Mouse (Mus musculus): ENCODE data around the gene Icos.

Gene Icos

GRCm38 (mm10) chr1:60977641-60978040 is at the start of gene Icos:
Gene Icos (plus strand): TSS chr1:60977927.
- no peak for DNase-seq (ENCODE audit: low read depth, low spot score)

DNA sequence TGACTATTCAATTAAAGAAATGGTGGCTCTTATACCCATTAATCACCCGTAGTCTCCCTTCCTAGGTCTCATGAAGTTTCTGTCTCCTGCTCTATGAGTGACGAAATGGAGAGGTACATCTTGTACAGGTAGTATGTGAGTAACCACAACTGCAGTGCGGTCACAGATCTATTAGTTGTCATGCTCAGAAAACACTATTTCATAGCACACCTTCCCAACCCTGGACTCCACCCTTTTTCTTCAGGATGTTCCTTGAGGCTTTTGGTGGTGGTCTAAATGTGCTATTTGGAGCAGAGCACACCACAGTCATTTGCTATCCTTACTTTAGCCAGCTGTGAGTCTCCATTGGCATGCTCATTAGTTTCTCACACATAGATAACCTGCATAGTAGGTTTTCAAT is 48.7 kb upstream of the Icos start:
- no peak for DNase-seq (ENCODE audit: low read depth, low spot score)

- DNase-seq (ENCODE audit: low read depth, low spot score) = no peak
Observed at GRCm38 (mm10) chr1:60930397-60930796, 47.3 kb upstream of the Icos start.

- no peak for DNase-seq (ENCODE audit: low read depth, low spot score)
Observed at GRCm38 (mm10) chr1:60935968-60936581, 41.7 kb upstream of the Icos start.

GRCm38 (mm10) chr1:60936963-60937711 is 40.6 kb upstream of the Icos start:
- DNase-seq (ENCODE audit: low read depth, low spot score) = no peak

GRCm38 (mm10) chr1:60938256-60938655 is 39.5 kb upstream of the Icos start:
- no peak for DNase-seq (ENCODE audit: low read depth, low spot score)

- DNase-seq (ENCODE audit: low read depth, low spot score) = no peak
Observed at GRCm38 (mm10) chr1:60938974-60939373, 38.8 kb upstream of the Icos start.

- no peak for DNase-seq (ENCODE audit: low read depth, low spot score)
Observed at GRCm38 (mm10) chr1:60940023-60940422, 37.7 kb upstream of the Icos start.

DNA sequence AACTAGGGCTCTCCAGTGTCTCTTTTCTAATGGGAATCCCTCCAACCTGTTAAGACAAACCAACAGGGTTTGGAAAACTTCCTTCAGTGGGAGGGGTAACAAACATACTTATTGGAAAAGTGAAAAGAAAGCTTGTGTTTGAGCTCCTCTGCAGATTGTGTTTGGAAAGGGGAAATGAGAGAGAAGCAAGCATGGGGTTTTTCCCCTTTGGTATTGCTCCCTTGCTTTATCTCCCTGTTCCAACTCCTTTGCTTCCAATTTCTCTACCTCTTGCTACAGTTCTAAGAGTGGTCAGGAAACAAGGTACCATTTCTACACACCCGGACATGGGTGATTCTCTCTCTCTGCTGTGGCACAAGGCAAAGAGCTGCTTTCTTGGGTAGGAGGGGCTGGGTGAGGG is 37.1 kb upstream of the Icos start:
- no peak for DNase-seq (ENCODE audit: low read depth, low spot score)

- DNase-seq (ENCODE audit: low read depth, low spot score) = no peak
Observed at GRCm38 (mm10) chr1:60941056-60942048, 36.4 kb upstream of the Icos start.

GRCm38 (mm10) chr1:60942921-60943320 is 34.8 kb upstream of the Icos start:
- no peak for DNase-seq (ENCODE audit: low read depth, low spot score)

GRCm38 (mm10) chr1:60945633-60946401 is 31.9 kb upstream of the Icos start:
- no peak for DNase-seq (ENCODE audit: low read depth, low spot score)

DNA sequence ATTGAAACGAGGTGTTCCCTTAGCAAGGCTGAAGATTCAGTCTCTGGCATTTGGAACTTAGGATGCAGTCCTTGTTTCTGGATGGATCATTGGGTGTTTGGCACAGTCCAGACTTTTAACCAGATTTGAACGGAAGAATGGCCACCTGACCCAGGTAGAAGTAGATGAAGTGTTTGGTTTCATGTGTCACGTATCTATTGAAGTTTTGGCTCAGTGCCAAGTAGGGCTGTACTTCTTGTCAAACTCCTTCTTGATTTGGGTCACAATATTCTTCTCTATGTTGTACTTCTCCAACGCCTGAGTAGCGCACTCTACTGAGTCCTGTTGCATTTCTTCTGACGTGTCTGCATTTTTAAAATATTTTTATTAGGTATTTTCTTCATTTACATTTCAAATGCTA is 29.6 kb upstream of the Icos start:
- DNase-seq (ENCODE audit: low read depth, low spot score) = no peak

- DNase-seq (ENCODE audit: low read depth, low spot score) = no peak
Observed at GRCm38 (mm10) chr1:60952958-60953357, 24.8 kb upstream of the Icos start.

- DNase-seq (ENCODE audit: low read depth, low spot score) = no peak
Observed at GRCm38 (mm10) chr1:60953686-60954085, 24.0 kb upstream of the Icos start.

DNA sequence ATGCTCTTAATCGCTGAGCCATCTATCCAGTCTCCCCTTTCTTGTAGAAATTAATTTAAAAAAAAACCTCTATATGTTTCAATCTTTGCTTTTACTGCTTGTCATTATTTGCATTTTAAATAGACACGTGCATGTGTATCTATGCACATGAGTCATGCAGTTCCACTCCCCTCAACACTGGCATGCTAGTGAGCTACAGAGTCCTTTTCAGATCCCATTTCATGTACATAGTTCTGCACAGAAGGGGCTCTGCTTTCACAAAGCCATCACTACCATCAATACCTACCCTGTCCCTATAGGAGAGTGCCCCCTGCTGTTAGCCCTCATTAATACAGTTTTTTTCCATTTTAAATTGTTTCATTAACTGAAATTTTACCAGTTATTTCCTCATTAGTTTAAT is 23.0 kb upstream of the Icos start:
- DNase-seq (ENCODE audit: low read depth, low spot score) = peak; percentile 47

DNA sequence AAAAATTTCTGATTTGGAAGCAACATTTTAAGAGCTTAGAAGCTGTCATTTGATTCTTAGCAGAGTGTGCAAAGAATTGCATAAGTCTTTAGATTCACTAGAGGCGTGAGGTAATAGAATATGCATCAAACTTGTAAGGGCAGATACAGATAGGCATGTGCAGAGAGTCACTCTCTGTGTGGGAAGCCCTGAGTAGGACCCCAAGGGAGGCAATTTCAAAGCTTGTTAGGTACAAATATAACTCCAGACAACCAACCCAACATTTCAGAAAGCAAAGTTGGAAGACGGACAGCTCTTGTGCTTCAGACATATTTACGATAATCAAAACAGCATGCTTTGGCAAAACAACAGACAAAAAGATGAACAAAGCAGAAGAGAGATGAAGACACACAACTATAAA is 22.5 kb upstream of the Icos start:
- DNase-seq (ENCODE audit: low read depth, low spot score) = no peak

DNA sequence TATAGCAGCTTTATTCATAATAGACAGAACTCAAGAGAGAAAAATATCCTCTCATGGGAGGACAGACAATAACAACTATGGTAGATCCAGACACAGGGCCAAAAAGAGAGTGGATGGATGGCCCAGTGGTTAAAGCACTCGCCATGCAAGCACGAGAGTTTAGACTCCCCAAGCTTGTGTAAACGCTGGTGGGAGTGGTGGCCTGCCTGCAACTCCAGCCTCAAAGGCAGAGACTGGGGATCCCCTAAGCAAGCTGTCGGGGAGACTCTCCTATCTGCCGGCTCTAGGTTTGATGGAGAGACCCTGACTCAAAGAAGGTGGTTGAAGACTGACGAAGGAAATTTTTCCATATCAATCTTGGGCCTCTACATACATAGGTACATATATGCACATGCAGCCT is 21.5 kb upstream of the Icos start:
- no peak for DNase-seq (ENCODE audit: low read depth, low spot score)

GRCm38 (mm10) chr1:60958287-60958686 is 19.4 kb upstream of the Icos start:
- peak; percentile 25 for DNase-seq (ENCODE audit: low read depth, low spot score)

DNA sequence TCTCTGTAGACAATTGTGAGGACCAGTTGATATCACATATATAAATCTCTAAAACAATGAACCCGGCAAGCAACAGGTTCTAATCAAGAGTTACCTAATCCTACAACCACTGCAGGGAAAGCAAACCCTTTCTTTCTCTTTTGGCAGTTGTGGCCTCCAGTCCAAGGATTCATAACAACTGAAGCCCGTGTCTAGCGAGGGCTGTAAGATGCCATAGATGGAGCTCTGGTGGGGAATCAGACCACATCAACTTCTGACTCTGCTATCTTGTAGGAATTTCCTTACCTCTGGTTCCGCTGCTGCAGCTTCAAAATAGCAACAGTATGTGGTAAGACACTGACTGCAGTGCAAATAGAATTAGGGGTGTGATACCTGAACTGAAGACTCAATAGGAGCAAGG is 18.5 kb upstream of the Icos start:
- DNase-seq (ENCODE audit: low read depth, low spot score) = no peak

GRCm38 (mm10) chr1:60960451-60960850 is 17.3 kb upstream of the Icos start:
- peak; percentile 20 for DNase-seq (ENCODE audit: low read depth, low spot score)
